Mouse (Mus musculus): ENCODE results near the gene Gphb5. TPM values are rescaled to one million over a fixed set of nuclear protein-coding genes. Genes with fewer than 3 reads are reported as not detected.

Gene Gphb5
- polyA plus RNA-seq (2012; rRNA removed), result not detected in 2 replicates

GRCm38 (mm10) chr12:75416681-75417080, at the start of gene Gphb5:
TSS of gene Gphb5 (minus strand) at chr12:75416781.
- no peak for DNase-seq (ENCODE audit: low read depth in 1 of 2, low spot score in 2 of 2)
- 94% methylated on average over 4 of the region's 4 CpGs for WGBS
- Histone ChIP-seq H3K36me3 (ENCODE audit: control insufficient read depth, insufficient read depth, low read length) (no peaks in the 10 kb centered on the region), H3K27ac (ENCODE audit: insufficient read depth, low read length) (no peak within 1 kb of the TSS), H3K27me3 (ENCODE audit: control insufficient read depth, insufficient read depth, low read length) (no peaks in the 10 kb centered on the region), H3K4me1 (ENCODE audit: control insufficient read depth, insufficient read depth, insufficient read length) (no peaks in the 10 kb centered on the region; the same call in 1 of the 2 replicates), H3K4me3 (ENCODE audit: extremely low read depth, insufficient read depth, insufficient read length) (no peak within 1 kb of the TSS)
- no peak for TF ChIP-seq CTCF (IDR thresholded peaks at IDR 0.05; ENCODE audit: extremely low read depth, insufficient read depth, insufficient read length, insufficient replicate concordance)
- TF ChIP-seq POLR2A (IDR thresholded peaks at IDR 0.05; ENCODE audit: low read depth, low read length), result no peak

GRCm38 (mm10) chr12:75466206-75466605, 49.6 kb upstream of the Gphb5 start:
- peaks cover 19% of the 10 kb centered on the region for H3K36me3 ChIP-seq (ENCODE audit: control insufficient read depth, insufficient read depth, low read length)
- no peaks in the 10 kb centered on the region for H3K27me3 ChIP-seq (ENCODE audit: control insufficient read depth, insufficient read depth, low read length)
- no peak overlapping the region for H3K27ac ChIP-seq (ENCODE audit: insufficient read depth, low read length)
- no peak for DNase-seq (ENCODE audit: low read depth in 1 of 2, low spot score in 2 of 2)
- no peak overlapping the region for H3K4me3 ChIP-seq (ENCODE audit: extremely low read depth, insufficient read depth, insufficient read length)
- 94% methylated on average over 7 of the region's 7 CpGs for WGBS
- H3K4me1 ChIP-seq (ENCODE audit: control insufficient read depth, insufficient read depth, insufficient read length), result no peaks in the 10 kb centered on the region
- TF ChIP-seq CTCF (IDR thresholded peaks at IDR 0.05; ENCODE audit: extremely low read depth, insufficient read depth, insufficient read length, insufficient replicate concordance) (no peak), POLR2A (IDR thresholded peaks at IDR 0.05; ENCODE audit: low read depth, low read length) (no peak)

DNA sequence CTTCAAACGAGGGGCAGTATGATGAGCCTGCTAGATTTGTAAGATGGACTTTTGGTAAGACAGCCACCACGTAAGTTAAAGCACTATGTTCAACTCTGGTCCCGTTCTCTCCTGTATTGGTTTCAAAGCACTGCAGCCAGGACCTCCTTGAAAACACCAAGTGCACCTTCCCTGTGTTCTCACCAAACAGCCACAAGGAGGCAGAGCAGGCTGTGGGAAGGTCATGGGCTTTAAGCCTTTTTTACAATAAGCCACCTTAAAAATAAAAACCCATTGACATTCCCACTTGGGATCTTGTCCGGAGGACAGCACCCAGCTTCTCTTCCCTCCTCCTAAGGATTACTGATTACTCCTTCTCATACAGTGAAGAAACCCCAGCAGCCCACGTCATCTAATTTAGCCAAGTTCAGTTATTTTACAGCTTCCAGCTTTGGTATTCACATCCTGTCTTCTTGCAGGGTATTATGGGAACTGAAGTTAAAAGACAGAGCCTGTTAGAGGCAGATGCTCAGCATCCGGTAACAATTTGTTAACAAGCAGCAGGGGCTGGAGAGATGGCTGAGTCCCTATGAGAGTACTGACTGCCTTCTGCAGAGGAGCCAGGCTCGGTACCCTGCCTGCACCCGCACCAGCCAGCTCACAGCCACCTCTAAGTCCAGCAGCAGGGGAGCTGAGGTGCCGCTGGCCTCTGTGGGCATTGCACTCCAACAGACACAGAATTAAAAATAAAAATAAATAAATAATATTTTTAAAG, 47.6 kb upstream of the Gphb5 start:
- Histone ChIP-seq H3K27ac (ENCODE audit: insufficient read depth, low read length) (no peak overlapping the region), H3K27me3 (ENCODE audit: control insufficient read depth, insufficient read depth, low read length) (no peaks in the 10 kb centered on the region), H3K4me3 (ENCODE audit: extremely low read depth, insufficient read depth, insufficient read length) (no peak overlapping the region), H3K36me3 (ENCODE audit: control insufficient read depth, insufficient read depth, low read length) (peaks cover 20% of the 10 kb centered on the region), H3K4me1 (ENCODE audit: control insufficient read depth, insufficient read depth, insufficient read length) (no peaks in the 10 kb centered on the region)
- WGBS, result 90% methylated on average over 9 of the region's 9 CpGs
- TF ChIP-seq CTCF (IDR thresholded peaks at IDR 0.05; ENCODE audit: extremely low read depth, insufficient read depth, insufficient read length, insufficient replicate concordance) (no peak; the same call in 1 of the 2 replicates), POLR2A (IDR thresholded peaks at IDR 0.05; ENCODE audit: low read depth, low read length) (no peak)
- no peak for DNase-seq (ENCODE audit: low read depth in 1 of 2, low spot score in 2 of 2)

- H3K27me3 ChIP-seq (ENCODE audit: control insufficient read depth, insufficient read depth, low read length), result no peaks in the 10 kb centered on the region
- TF ChIP-seq POLR2A (IDR thresholded peaks at IDR 0.05; ENCODE audit: low read depth, low read length) (no peak), CTCF (IDR thresholded peaks at IDR 0.05; ENCODE audit: extremely low read depth, insufficient read depth, insufficient read length, insufficient replicate concordance) (no peak)
- H3K4me3 ChIP-seq (ENCODE audit: extremely low read depth, insufficient read depth, insufficient read length), result no peak overlapping the region
- no peak for DNase-seq (ENCODE audit: low read depth in 1 of 2, low spot score in 2 of 2)
- H3K4me1 ChIP-seq (ENCODE audit: control insufficient read depth, insufficient read depth, insufficient read length), result no peaks in the 10 kb centered on the region
- peaks cover 15% of the 10 kb centered on the region for H3K36me3 ChIP-seq (ENCODE audit: control insufficient read depth, insufficient read depth, low read length)
- no peak overlapping the region for H3K27ac ChIP-seq (ENCODE audit: insufficient read depth, low read length)
- WGBS, result 79% methylated on average over 5 of the region's 5 CpGs
Measured at GRCm38 (mm10) chr12:75460561-75460960, 44.0 kb upstream of the Gphb5 start.

- H3K27me3 ChIP-seq (ENCODE audit: control insufficient read depth, insufficient read depth, low read length), result no peaks in the 10 kb centered on the region
- no peak for DNase-seq (ENCODE audit: low read depth in 1 of 2, low spot score in 2 of 2)
- no peaks in the 10 kb centered on the region for H3K4me1 ChIP-seq (ENCODE audit: control insufficient read depth, insufficient read depth, insufficient read length)
- H3K36me3 ChIP-seq (ENCODE audit: control insufficient read depth, insufficient read depth, low read length), result peaks cover 13% of the 10 kb centered on the region
- H3K27ac ChIP-seq (ENCODE audit: insufficient read depth, low read length), result no peak overlapping the region
- no peak overlapping the region for H3K4me3 ChIP-seq (ENCODE audit: extremely low read depth, insufficient read depth, insufficient read length)
- TF ChIP-seq POLR2A (IDR thresholded peaks at IDR 0.05; ENCODE audit: low read depth, low read length) (no peak), CTCF (IDR thresholded peaks at IDR 0.05; ENCODE audit: extremely low read depth, insufficient read depth, insufficient read length, insufficient replicate concordance) (no peak)
- 94% methylated on average over 5 of the region's 5 CpGs for WGBS
Measured at GRCm38 (mm10) chr12:75459656-75460055, 43.1 kb upstream of the Gphb5 start.

- DNase-seq (ENCODE audit: low read depth in 1 of 2, low spot score in 2 of 2), result no peak
- H3K27ac ChIP-seq (ENCODE audit: insufficient read depth, low read length), result no peak overlapping the region
- no peak for TF ChIP-seq CTCF (IDR thresholded peaks at IDR 0.05; ENCODE audit: extremely low read depth, insufficient read depth, insufficient read length, insufficient replicate concordance)
- no peak for TF ChIP-seq POLR2A (IDR thresholded peaks at IDR 0.05; ENCODE audit: low read depth, low read length)
- WGBS, result 94% methylated on average over 6 of the region's 6 CpGs
- peaks cover 12% of the 10 kb centered on the region for H3K36me3 ChIP-seq (ENCODE audit: control insufficient read depth, insufficient read depth, low read length)
- peaks cover 7% of the 10 kb centered on the region; the same call in 1 of the 2 replicates for H3K4me1 ChIP-seq (ENCODE audit: control insufficient read depth, insufficient read depth, insufficient read length)
- no peak overlapping the region for H3K4me3 ChIP-seq (ENCODE audit: extremely low read depth, insufficient read depth, insufficient read length)
- H3K27me3 ChIP-seq (ENCODE audit: control insufficient read depth, insufficient read depth, low read length), result no peaks in the 10 kb centered on the region
Measured at GRCm38 (mm10) chr12:75453441-75453840, 36.9 kb upstream of the Gphb5 start.

- TF ChIP-seq POLR2A (IDR thresholded peaks at IDR 0.05; ENCODE audit: low read depth, low read length) (no peak), CTCF (IDR thresholded peaks at IDR 0.05; ENCODE audit: extremely low read depth, insufficient read depth, insufficient read length, insufficient replicate concordance) (no peak)
- H3K27me3 ChIP-seq (ENCODE audit: control insufficient read depth, insufficient read depth, low read length), result no peaks in the 10 kb centered on the region
- no peak for DNase-seq (ENCODE audit: low read depth in 1 of 2, low spot score in 2 of 2)
- 88% methylated on average over 4 of the region's 4 CpGs for WGBS
- H3K4me1 ChIP-seq (ENCODE audit: control insufficient read depth, insufficient read depth, insufficient read length), result peaks cover 7% of the 10 kb centered on the region; the same call in 1 of the 2 replicates
- H3K4me3 ChIP-seq (ENCODE audit: extremely low read depth, insufficient read depth, insufficient read length), result no peak overlapping the region
- H3K36me3 ChIP-seq (ENCODE audit: control insufficient read depth, insufficient read depth, low read length), result peaks cover 10% of the 10 kb centered on the region
- no peak overlapping the region for H3K27ac ChIP-seq (ENCODE audit: insufficient read depth, low read length)
Measured at GRCm38 (mm10) chr12:75453027-75453426, 36.4 kb upstream of the Gphb5 start.
